Mouse (Mus musculus) heart, postnatal 25 days (tissue): ENCODE results near the gene Afmid. TPM values are rescaled to one million over a fixed set of nuclear protein-coding genes. Genes with fewer than 3 reads are reported as not detected.

Experiments used
- DNase-seq: peaks from one replicate; pipeline ENCODE4 v3.0.0; 2022; ENCODE audit warnings: low spot score
- intact Hi-C: fragments of 180-260 bp; cut with DNase I; formaldehyde crosslinking; loops from one replicate; pipeline ENCODE4 v1.15.1; 2025
- total RNA-seq, 2 experiments: library from RNA; stranded (reverse); gene quantifications; 2 replicates each; pipeline ENCODE4 v1.2.3; 2021

Gene Afmid
- total RNA-seq, 2 experiments from 2014 or later, result 4.3 to 5.6 TPM

DNA sequence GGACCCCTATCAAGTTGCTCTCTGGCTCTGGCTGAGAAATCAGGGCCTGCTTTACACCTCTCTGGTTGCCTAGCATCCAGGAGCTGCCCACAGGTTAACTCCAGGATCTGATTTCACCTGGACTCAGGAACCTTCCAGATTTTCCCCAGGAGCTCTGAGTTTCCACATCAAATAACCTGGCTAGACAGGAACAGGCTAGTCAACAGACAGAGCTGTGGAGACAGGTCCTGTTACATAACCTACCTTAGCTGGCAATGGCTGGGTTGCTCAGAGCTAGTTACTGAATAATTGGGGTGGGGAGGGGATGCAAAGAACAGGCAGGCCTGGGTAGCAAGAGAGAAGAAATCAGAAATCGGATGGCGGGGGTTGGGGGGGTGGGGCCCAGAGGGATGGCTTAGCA is 19.3 kb downstream of the Afmid start:
- no peak for DNase-seq
- intact Hi-C loops, result no loop called here

DNA sequence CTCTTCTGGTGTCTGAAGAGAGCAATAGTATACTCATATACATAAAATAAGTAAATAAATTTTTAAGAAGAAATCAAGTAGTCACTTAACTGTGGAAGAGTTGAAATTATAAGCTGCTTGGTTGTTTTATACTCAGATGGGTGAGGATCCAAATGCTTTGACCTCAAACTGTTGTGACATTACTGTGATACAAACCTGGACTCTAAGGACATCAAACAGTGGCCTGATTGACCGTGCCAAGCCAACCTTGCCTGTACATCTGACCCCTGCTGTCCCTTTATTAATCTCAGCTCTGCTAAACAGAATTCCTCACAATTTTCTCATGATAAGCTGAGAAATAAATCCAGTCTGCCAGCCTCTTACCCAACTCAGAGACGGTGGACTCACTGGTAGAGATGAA is 19.9 kb downstream of the Afmid start:
- intact Hi-C loops, result no loop called here
- no peak for DNase-seq

DNA sequence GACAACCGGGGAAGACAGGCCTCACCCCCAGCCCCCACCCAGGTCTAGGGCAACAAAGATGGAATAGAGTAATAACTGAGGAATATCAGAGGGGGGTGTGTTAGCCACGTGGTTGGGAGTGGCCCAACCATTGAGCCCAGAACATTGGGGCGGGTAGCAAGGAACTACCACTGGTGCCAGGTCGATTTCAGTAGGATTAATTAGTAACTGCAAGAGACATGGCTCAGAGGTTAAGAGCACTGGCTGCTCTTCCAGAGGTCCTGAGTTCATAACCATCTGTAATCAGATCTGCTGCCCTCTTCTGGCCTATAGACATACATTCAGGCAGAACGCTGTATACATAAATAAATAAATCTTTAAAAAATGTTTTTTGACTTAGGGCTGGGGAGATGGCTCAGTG is 20.9 kb downstream of the Afmid start:
- DNase-seq, result no peak
- intact Hi-C loops, result no loop called here

DNA sequence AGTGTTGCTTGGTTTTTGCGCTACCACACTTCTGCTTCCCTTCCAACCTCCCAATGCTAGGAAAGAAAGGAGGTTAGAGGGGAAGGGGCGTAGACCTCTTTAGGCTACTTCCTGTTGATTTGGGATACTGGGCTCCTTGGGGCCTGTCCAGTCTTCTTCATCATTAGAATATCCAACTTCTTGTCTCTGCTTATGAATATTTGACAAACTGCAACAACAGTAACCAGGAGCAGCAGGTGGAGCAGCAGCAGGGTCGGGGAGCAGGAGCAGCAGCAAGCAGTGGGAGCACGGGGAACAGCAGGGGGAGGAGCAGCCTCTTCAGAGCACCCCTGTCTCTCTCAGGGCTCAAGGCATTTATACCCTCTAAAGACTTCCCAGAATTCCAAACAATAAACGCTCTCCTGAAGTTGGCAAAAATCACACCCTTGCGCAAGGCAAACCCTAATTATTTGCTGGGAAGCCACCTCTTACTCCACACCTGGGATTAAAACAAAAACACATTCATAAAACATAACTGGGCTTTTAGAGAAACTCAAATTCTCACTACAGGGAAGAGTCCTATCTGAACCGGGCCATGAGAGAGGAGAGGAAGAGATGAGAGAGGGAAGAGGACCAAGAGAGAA is 22.0 kb downstream of the Afmid start:
- intact Hi-C loops, result no loop called here
- no peak for DNase-seq

DNA sequence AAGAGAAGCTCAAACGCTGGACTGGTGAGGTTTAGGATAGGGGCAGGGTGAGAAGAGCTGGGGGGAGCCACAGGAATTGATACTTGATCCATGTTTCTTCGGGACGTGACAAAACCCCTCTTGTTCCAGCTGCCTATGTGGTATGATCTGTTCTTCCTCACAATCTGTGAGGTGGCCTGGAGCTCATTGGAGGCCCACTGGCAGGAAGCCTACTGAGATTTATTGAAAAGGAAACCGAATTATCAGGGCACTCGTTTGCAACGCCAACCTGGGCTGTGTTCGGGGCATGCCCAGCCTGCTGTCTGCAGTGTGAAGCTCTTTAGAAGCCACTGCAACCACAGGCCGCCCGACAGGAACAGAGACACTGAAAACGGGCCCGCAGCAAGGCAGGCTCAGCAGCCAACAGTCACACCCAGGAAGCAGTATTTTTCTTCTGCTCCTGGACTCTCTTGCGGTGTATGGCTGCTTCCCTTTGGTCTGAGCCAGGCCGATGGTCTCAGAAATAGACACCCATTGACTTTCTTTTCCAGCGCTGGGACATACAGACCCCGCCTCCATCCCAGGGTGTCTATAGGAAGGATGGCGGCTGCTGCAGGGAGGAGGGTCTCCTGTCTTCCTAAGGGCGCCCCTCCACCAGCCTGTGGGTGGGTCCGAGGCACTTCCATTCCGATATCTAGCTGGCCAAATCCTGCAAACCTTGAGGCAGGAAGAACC is 22.7 kb downstream of the Afmid start:
- no peak for DNase-seq

DNA sequence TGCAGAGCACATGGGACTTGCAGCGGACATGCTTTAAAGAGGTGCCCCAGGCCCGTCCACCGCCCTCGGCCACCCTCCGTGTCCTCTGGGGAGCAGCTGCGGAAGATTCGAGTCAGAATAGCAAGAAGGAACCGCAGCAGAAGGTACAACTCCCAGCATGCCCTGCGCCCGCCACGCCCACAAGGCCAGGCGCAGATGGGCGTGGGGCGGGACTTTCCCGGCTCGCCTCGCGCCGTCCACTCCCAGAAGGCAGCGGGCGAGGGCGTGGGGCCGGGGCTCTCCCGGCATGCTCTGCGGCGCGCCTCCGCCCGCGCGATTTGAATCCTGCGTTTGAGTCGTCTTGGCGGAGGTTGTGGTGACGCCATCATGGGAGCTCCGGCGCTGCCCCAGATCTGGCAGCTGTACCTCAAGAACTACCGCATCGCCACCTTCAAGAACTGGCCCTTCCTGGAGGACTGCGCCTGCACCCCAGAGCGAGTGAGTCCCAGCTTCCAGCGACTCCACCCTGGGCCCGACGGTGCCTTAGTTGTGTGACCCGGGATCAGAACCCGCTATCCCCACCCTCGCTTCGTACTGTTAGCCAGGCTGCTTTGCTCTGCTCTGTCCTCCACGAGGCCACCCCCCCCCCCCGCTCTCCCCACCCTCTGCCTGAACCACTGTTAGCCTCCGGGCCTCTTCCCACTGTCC is 23.4 kb downstream of the Afmid start, which contains the start of gene Birc5:
Gene Birc5, plus strand, starts transcription at position 267 of the 687 bp plus-strand sequence.
- DNase-seq, result peak; percentile 91
- intact Hi-C loops, result no loop called here

More for the DNA sequence above, 22.7 kb downstream of the Afmid start:
- intact Hi-C loops, result no loop called here

DNA sequence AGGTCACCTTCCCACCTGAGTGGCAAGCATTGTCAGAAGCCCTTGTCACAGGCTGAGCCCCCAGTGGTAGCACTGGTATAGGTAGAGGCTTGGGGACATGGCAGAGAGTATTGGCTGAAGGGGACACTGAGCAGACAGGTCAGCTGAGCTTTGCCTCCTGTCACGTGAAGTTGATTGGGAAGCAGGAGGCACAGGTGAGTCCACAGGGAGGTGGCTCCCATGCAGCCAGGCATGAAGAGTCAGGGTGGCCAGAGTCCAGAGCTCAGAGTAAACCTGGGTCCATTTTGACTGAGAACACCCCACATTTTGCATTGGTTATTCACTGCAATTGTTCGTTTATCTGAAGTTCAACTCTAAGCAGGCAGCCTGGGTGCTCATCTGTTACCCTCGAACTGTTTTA is 27.2 kb downstream of the Afmid start:
- DNase-seq, result no peak
- intact Hi-C loops, result no loop called here

DNA sequence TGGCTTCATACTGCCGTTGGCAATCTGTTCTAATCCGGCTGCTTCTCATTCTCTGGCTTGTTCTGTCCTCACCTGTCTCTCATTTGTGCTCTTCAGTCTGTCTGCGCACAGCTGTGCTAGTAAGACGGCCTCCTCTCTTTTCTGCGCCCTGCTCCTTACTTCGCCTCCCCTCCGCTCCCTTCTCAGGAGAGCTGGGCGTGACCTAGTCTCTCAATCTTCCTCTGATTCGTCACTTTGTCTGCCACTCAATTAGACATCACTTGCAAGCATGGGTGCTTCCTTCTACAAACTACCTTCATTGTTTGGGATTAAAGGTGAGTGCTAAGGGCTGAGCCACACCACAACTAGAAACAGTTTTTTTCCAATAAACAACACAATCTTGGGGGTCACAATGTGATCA is 28.5 kb downstream of the Afmid start:
- DNase-seq, result no peak
- intact Hi-C loops, result no loop called here

DNA sequence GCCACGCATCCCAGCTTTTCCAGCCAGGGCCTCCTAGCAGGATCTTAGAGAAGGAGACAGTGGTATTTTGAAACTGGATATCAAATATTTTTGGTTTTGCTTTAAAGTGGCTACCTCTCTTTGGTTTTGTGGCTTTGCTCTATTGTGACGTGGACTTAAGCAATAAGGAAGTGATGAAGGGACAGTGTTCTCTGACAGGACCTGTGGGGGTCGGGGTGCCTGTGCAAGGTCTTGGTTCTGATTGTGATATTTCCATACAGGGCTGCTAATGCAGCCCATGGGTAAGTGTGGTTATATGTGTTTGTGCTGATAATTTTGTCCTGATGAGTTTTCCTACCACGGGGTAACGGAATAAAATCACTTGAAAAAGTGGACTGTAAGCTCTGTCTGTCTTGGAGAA is 29.6 kb downstream of the Afmid start:
- intact Hi-C loops, result no loop called here
- no peak for DNase-seq

DNA sequence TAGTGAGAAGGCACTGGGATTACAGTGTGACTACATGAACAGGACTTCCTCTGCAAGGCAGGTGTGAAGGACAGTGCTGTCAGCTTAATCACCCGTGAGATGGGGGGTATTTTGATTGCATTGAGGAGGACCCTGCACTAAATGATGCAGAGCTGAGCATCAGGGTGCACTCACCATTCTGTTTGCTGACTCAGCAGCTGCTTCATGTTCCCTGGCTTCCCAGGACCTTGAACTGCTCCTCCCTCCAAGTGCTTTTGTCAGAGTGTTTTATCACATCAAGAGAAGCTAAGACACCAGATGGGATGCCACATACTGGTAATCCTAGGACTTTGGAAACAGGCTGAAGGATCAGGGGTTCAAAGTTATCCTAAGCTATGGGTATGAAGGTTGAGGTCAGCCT is 30.3 kb downstream of the Afmid start:
- DNase-seq, result no peak
- intact Hi-C loops, result no loop called here

DNA sequence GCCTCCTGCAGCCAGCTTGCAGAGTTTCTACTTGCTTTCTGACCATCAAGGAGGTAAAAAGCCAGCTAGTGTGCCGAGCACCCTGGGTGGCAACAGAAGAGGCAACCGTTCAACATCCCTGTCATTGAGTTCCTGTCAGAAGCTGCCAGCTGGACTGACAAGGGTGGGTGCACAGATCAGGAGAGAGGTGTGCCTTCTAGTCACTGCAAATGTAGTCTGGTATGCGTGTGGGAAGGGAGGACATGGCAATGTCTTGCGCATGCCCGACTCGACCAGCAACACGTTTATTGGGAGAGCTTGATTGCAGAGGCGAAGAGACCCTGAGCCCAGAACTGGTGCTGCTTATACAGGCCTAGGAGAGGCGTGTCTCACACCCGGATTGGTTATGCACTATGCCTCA is 31.7 kb downstream of the Afmid start:
- no peak for DNase-seq
- intact Hi-C loops, result no loop called here

DNA sequence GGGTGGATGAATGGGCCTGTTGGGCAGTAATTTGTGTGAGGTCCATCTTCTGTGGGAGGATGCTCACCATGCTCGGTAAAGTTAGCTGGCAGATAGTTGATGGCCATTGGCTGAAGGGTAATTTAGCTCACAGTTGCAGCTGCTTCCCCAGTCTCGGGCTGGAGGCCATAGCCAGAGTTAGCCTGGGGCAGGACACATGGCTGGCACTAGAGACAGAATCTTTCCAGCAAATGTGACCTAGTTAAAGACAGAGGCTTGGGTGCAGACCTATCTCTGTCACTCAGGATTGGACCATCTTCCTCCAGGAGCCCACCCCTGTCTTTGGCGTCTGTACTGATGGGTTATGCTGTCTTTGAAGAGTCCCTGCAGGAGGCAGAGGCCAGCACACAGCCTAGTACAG is 32.7 kb downstream of the Afmid start:
- DNase-seq, result no peak
- intact Hi-C loops, result no loop called here

DNA sequence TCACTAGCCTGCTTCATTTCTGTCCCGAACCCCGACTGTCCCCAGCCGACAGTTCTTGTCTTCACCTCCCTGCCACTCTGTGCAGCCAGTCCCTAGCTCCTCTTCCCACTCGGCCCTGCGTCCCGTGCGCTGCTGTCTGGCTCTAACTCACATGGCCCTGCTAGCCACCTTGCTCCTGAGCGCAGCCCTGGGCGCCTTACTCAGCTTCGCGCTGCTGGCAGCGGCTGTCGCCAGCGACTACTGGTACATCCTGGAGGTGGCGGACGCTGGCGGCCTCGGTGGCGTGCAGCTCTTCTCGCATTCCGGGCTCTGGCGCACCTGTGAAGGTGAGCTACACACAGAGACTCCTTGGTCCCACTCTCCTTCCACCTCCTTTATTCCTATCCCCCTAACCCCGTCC is 34.9 kb downstream of the Afmid start, which contains the start of gene Tmem235:
Gene Tmem235, plus strand, starts transcription at position 152 of the 400 bp plus-strand sequence.
- intact Hi-C loops, result no loop called here
- DNase-seq, result no peak

DNA sequence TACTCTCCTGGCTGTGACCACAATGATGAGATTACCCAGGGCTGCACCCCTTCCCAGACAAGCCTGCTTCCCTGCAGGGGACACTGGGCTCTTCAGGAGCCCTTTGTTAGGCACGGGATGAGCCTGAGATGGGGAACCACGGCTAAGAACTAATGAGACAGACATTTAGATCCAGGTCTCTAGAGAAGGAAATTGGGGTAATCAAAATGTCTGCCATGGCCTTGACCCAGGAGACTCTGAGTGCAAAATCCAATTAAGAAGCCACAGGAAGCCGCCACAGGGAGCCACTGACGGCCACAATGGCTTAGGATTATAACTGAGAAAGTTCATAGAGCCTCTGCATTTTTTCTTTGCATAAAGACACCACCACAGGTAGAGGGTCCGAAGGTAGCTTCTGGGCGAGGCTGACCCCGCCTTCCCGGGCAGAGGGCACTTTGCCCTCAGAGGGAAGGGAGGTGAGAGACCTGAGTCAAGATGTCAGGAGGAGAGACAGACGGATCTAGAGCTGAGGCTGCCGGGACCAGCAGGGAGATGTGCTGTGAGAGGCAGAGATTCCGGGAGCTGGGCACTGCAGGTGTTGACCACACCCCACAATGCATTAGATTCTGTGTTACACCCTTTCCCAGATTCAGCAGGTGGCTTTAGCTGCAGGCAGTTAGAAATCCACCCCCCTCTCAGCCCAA is 37.6 kb downstream of the Afmid start:
- intact Hi-C loops, result no loop called here
- no peak for DNase-seq

DNA sequence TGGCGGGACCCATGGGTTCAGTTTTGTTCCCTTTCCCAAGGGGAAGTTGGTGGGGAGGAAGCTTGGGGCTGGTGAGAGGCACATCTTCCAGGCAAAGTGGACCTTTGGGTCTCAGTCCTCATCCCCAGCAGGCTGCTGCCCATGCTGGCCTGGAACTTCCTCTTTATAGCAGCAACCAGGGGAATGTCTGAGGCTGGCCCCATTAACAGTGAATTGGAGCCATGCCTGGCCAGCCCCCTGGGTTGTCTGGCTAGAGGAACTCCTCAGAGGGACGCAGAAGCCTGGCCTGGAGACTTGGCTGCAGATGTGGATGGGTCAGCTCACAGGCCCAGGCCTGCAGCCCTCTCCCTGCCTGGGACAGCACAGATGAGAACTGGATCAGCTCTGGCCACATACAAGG is 39.1 kb downstream of the Afmid start:
- no peak for DNase-seq
- intact Hi-C loops, result loop anchor here (5.0 kb wide), 1 partner anchor 357 kb away; no protein-coding TSS in a partner anchor

DNA sequence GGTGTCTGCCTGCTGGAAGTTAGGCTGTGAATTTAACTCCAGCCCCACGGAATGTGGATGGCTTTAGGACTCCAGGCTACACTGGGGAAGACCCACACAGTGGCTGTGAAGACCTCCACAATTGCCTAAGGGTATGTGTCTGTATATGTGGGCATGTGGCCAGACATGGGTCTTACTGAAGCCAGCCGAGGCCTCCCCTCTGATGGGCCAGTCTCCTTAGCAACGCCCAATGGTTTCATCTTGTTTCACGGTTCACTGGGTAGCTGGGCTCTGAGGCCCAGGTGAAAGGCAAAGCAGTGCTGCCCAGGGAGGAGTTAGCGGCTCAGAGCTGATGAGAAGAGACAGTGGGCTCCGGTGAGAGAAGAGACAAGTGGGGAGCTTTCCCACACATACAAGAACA is 40.3 kb downstream of the Afmid start:
- intact Hi-C loops, result loop anchor here (5.0 kb wide), 1 partner anchor 356 kb away; no protein-coding TSS in a partner anchor
- DNase-seq, result no peak

DNA sequence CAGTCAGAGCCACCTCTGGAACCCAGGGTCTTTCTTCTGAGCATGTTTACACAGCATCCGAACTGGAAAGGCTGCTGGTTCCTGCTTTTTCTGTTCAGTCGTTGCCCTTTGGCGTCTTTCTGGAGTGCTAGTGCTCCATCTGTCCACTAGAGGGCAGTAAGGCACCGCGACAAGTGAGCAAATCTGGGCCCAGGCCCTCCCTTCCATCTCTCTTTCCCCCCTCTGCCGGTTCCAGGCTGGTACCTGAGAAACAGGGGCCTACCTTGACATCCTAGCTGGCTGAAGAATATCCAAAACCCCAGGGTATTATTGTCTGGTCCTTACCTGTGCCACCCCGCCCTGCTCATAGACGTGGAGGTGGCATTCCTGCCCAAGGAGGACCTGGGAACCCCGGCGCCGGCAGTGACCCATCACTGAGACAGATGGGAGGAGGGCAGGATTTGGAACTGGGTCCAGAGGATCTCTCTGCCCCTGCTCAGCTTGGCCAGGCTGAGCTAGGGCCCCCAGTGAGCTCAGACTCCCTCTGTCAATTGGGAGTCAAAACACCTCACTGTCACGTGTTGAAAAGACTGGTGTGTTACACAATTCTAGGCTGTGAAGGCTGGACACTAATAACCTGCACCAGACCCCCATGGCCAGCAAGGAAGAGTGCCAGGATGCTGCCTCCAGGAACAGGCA is 45.1 kb downstream of the Afmid start:
- intact Hi-C loops, result loop anchor here (1.0 to 5.0 kb wide), 3 partner anchors 101 to 231 kb away; partner anchors contain the start of gene Socs3
- DNase-seq, result peak; percentile 47

DNA sequence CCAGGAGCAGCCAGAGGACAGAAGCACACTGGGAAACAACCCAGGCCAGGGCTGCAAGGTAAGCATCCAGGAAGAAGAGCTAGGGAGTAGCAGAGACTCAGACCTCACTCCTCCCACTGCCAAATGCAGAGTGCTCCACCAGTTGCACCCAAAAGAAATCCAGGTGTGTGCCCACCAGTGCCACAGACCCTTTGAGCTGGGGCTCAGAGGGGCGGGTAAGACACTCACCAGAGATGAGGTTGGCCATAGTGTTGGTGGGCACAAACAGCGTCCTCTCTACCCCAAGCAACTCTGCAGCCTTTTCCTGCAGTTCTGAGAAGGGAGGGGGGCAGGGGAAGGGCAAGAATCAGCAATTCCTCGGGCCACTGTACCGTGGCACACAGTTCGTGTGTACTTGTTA is 45.7 kb downstream of the Afmid start:
- DNase-seq, result no peak
- intact Hi-C loops, result loop anchor here (5.0 kb wide), 1 partner anchor 101 kb away; the partner anchor contains the start of gene Socs3

DNA sequence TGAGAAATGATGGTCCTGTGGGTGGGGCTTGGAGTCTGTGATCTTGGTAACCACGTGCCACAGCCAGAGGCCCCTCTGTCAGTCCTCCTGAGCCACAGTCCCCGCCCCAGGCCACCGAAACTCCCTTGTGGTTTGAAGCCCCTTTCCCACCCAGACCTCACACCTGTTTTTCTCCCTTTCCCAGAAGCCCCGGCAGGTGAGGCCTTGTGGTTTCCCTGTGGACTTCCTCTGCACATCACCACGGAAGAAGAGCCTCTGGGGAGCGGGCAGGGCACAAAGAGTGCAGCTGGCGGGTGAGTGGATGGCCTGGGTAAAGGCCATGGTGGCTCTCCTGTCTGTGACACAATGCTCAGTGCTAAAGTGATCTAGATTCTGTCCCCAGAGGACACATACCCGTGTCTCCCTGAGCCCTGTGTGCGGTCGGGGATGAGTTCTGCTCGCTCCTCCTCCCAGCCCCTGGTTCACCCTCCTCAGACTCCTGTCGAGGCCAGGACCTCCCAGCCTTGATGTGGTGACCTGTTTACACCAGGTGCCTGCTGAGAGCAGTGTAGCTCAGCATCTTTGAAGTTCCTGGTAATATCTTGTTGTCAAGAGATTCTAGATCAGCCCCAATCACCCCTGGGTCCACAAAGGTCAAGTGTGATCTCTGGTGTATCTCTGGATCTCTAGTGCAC is 46.3 kb downstream of the Afmid start:
- intact Hi-C loops, result loop anchor here (2.0 to 5.0 kb wide), 2 partner anchors 41 to 100 kb away; partner anchors contain the start of gene Socs3
- no peak for DNase-seq
